Mouse (Mus musculus) hindlimb bud, embryonic 11.5 days (tissue): ENCODE results near the gene Cox8a.

Experiments used
- DNase-seq: peaks from one replicate; pipeline ENCODE4 v3.0.0-alpha.2; 2012; ENCODE audit warnings: low read depth, low spot score; ENCODE audit errors: extremely low spot score

Gene Cox8a

GRCm38 (mm10) chr19:7224253-7224652, 6.8 kb upstream of the Cox8a start:
- no peak for DNase-seq

GRCm38 (mm10) chr19:7223488-7223887, 6.1 kb upstream of the Cox8a start:
- DNase-seq: no peak

GRCm38 (mm10) chr19:7222196-7222595, 4.8 kb upstream of the Cox8a start:
- DNase-seq: no peak

DNA sequence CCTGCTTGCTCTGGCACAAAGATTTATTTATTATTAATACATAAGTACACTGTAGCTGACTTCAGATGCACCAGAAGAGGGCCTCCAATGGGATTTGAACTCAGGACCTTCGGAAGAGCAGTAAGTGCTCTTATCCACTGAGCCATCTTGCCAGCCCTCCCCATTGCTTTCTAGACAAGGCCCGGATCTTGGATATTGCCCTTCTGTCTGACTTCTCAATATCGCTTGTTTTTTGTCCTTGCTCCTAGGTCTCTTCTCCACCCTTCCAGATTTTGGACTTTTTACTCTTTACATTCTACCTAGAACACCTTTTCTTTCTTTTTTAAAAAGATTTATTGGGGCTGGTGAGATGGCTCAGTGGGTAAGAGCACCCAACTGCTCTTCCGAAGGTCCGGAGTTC, 1.3 kb upstream of the Cox8a start:
- no peak for DNase-seq

DNA sequence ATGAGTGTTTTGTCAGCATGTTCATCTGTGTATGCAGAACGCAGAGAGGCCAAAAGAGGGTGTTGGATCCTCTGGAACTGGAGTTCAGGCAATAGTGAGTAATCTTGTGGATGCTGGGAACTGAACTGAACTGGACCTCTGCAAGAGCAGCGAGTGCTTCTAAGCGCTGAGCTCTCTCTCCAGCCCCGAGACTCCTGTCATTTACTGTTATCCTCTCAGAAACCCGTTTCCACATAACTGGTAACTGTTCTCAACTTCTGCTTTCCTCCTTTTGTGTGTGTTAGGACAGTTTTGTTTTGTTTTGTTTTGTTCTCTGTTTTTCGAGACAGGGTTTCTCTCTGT, 481 bp upstream of the Cox8a start:
- no peak for DNase-seq

- no peak for DNase-seq
Observed at GRCm38 (mm10) chr19:7214484-7214883, 2.9 kb downstream of the Cox8a start.

- DNase-seq: no peak
Observed at GRCm38 (mm10) chr19:7213010-7213409, 4.4 kb downstream of the Cox8a start.

- DNase-seq: no peak
Observed at GRCm38 (mm10) chr19:7212216-7212615, 5.2 kb downstream of the Cox8a start.

DNA sequence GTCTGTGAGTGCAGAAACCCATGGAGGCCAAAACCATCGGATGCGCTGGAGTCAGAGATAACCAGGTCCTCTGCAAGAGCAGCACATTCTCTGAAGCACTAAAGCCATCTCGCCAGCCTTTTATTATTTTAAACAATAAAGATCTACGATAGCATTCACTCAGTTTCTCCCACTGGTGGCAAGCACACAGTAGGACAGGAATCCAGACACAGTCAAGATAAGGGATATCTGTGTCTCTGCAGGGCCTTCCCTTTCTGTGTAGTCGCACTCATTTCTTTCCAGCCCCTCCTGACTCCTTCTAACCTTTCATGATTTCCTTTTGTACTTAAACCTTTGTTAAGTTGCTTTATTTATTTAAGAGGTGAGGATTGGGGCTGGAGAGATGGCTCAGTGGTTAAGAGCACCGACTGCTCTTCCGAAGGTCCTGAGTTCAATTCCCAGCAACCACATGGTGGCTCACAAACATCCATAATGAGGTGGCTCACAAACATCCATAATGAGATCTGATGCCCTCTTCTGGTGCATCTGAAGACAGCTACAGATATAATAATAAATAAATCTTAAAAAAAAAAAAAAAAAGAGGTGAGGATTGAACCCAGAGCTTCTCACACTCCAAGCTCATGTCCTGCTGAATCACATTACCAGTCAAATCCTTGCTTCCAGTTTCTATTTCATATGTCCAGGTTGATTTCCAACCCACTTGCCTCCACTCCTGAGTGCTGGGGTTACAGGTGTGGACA, 7.3 kb downstream of the Cox8a start:
- no peak for DNase-seq

DNA sequence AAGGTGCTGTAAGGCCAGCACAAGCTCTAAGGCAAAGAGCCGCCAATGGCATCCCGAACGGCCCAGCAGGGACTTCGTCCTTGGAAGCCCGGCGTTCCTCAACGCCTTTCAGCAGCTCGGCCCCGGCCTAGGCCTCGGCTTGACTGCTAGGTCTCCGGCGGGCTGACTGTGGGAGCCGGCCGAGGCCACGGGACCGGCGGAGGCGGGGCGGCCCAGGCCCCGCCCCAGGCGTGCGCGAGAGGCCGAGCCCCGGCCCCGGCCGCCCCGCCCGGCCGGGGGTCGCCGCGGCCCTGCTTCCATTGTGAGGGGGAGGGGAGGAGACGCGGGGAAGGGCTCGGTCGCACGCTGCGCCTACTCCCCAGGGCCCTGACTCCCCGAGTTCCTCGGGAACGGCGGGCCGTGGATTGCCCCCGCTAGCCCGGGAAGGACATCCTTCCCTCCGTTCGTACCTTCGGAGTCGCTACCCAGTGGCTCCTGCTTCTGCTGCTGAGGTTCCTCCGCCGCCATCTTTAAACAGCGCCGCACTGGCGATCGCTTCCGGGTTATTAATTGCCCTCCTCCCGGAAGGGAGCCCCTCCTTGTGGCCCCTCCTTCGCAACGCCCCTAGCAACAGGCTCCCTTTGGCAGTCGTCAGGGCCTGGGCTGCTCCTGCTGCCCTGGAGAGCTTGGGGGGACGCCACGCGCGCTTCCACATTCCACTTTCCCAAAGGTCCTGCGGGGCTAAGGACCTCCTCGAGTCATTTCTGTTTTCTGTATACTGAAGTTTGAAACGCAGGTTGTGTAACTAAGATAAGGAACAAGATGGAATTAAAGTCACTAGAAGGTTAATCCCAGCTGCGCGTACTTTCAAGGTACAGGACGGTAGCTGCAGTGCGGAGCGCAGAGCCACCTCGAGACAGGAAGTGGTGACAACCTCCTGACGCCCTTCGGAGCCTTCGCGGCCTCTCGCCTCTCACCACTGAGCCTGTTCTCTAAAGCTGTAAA, 11.4 kb downstream of the Cox8a start, which contains the start of gene Otub1:
TSS of gene Otub1 (minus strand) at position 564 of the 984 bp plus-strand sequence.
- peak; percentile 89 for DNase-seq

GRCm38 (mm10) chr19:7205326-7205725, 12.1 kb downstream of the Cox8a start:
- DNase-seq: no peak

- no peak for DNase-seq
Observed at GRCm38 (mm10) chr19:7204898-7205297, 12.5 kb downstream of the Cox8a start.

- DNase-seq: no peak
Observed at GRCm38 (mm10) chr19:7200427-7200826, 17.0 kb downstream of the Cox8a start.

DNA sequence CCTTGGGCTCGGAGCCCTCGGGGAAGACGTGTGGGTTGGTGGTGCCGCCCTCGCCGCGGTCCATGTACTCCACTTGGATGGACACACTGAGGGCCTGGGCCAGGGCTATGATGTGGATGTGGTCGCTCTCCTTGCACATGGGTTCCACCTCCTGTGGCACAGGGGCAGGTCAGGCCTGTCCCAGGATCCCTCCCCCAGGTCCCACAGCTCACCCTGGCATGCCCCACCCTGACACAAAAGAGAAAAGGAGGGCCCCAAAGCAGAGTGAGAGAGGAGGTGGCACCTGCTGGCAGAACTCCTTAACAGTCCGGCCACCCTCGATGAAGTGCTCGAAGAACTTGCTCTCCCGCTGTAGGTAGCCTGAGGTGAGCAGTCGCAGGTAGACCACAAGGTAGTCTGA, 18.3 kb downstream of the Cox8a start:
- no peak for DNase-seq

GRCm38 (mm10) chr19:7197445-7197844, 20.0 kb downstream of the Cox8a start:
- DNase-seq: no peak

DNA sequence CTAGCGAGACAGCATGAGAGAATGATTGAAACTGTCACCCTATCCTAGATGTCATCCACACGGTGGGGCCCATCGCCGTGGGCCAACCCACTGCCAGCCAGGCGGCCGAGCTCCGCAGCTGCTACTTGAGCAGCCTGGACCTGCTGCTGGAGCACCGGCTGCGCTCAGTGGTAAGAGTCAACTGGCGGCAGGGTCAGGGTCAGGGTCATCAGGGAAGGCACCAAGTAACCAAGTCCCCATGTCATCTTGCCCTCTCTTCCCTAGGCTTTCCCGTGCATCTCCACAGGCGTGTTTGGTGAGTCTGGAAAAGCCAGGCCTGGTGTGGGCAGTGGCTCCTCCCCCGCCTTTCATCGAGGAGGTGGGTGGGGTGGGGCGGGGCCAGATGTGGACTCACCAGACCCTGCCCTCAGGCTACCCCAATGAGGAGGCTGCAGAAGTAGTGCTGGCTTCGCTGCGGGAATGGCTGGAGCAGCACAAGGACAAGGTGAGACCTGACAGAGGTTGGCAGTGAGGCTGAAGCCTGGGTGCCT, 20.6 kb downstream of the Cox8a start:
- no peak for DNase-seq

DNA sequence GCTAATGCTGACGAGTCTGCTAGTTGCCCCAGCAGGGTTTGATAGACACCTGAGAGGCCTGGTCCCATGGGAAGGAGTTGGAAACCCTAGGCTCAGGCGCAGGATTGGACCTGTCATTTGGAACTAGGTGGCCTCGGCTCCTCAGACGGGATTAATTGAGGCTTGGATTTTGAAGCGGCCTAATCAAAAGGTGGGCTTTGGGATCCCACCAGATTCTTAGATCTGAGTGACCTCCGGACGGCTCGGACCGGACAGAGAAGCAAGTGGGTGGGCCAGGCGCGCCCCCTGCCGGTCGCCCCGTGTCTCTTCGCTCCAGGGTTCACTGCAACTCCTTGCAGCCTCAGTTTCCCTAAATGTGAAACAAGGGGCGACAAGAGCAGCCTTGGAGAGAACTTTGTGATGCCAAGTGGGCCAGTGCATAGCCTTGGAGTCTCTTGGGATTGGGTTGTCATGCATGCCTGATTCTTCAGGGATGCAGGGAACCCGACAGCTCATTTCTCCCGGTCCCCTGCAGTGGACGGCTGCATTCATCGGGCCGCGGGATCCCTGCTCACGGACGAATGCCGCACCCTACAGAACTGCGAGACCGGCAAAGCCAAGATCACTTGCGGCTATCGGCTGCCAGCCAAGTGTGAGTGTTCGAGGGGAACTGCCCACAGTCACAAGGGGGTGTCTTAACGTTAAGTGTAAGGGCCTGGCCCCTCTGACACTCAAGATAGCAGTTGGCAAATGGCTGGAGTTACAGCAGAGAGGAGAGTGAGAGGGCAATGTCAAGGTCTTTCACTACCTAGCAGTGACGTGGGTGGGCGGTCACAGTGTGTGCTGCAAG, 21.3 kb downstream of the Cox8a start:
- DNase-seq: no peak

GRCm38 (mm10) chr19:7192561-7192967, 24.9 kb downstream of the Cox8a start:
- no peak for DNase-seq

- no peak for DNase-seq
Observed at GRCm38 (mm10) chr19:7191639-7192038, 25.8 kb downstream of the Cox8a start.

DNA sequence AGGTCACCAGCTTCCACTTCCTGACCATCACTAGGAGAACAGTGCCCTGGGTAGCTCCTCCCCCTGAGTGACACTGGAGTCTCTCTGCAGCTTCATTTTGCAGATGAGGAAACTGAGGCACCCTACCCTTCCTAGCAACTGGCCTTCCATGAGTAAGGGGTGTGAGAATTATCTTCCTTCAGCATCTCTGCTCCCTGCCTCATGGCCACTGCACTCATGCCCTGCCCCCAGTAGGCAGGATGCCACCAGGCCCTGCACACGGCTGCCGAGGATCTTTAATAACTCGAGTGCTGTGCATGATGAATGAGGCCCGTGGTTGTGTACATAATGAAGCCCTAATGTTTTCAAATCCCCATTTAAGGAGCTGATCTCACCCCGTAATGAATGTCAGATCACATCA, 26.4 kb downstream of the Cox8a start:
- no peak for DNase-seq

GRCm38 (mm10) chr19:7189026-7189425, 28.4 kb downstream of the Cox8a start:
- no peak for DNase-seq
